Mouse (Mus musculus): ENCODE measurements around the gene 3110040N11Rik.

Gene 3110040N11Rik

DNA sequence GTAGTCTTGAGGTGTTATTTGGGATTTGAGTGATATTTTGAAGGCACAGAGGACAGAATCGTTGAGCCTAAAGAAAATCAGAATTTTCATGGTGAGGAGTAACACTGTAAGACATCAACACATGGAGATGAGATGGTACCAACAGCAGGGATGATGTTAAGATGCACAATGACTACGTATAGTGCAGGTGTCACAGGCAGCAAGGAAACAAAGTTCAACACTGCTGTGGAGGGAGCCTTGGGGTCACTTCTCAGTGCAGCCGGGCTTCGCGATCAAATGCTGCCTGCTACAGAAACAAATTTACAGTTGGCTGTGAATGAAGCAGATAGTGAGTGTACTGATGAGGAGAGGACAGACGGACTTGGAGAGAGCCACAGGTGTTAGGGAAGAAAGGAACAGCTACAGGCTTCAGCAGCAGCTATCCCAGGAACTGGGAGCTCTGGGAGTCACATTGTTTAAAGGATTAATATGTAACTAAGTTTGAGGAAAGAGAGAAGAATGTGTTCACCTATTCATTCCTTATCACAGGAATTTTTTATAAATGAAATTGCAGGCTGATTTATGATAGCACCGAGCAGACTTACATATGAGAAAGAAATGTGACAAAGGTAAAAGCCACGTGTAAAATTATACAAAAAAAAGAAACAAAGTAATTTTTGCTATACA lies 50.4 kb downstream of the 3110040N11Rik start:
- DNase-seq (ENCODE audit: low read depth), result no peak

DNA sequence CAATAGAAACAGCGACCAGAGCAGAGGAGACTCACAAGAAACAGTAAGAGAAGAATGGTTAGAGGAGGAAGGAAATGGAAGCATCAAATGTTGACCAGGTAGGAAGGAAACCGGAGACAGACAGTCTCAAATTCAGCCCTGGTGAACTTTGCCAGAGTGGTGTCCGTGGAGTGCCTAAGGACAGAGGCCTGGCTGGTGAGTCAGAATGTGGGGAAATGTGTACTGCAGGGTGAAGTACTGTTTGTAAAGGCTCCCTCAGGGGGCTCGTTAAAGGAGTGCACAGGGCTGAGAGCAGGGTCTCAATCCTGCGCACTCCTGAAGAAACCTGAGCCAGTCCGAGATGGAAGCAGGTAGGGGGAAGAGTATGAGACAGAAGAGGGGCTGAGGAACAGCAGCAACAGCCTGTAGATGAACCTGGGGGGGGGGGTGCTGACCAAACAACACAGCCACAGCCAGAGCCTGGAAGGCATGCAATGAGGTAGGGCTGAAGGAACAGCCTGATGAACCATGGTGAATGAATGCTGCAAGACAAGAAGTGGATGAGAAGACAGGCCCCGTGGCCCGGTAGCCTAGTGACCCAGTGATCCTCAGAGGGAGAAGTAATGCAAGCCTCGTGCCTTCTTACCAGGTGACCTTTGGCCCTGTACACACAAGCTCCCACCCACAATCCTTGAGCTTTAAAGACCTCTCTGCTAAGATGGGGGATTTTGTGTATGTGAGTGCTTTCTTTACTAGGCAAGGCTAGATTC lies 53.8 kb downstream of the 3110040N11Rik start:
- DNase-seq (ENCODE audit: low read depth), result no peak

DNA sequence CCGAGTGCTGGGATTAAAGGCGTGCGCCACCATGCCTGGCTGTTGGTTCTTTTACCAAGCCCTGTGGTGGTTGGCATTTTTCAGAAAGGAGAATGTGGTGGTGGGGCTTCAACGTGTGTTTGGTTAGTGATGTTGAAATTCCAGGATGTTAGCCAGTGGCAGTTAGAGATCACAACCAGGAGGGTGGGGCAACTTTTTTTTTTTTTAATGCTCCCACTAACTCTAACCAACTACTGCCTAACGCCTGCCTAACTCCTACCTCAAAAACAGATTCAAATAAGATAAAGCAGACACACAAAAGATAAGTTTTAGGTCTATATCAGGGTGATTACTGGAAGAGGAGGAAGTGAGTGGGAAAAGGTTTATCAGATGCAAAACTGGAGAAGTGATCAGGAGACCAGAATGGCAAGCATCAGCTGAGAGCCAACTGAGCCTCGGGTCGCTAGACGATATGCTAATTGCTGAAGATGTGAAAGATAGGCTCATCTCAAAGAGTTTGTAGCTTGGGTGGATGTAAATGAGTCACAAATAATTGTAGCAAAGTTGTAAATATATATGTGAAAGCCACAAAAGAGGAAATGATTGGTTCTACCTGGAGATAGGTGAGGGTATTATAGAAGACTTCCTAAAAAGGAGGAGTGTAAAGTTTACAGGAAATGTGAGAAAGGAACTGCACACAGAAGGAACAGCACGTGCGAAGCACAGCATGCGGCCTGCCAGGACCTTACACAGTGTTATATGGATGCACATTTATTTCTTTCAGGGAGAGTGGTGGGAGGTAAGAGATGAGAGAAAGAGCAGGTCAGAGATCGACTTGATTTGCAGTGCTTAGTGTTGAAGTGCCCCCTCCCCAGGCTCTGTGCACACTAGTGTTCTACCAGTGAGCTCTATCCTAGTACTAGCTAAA lies 56.8 kb downstream of the 3110040N11Rik start:
- DNase-seq (ENCODE audit: low read depth), result no peak
